Mouse (Mus musculus) small intestine, adult 2 months (tissue): Measurements from ENCODE around the gene Hirip3. TPM values are rescaled to one million over a fixed set of nuclear protein-coding genes. Genes with fewer than 3 reads are reported as not detected.

ENCODE experiments used
- H3K27ac ChIP-seq: fragments of 200-500 bp; 2 replicates; pipeline ENCODE4 v1.5.1; 2012; ENCODE audit warnings: low read depth, low read length, control low read depth, inconsistent platforms; ENCODE audit not compliant: insufficient read depth
- H3K27me3 ChIP-seq: fragments of 200-500 bp; 2 replicates; pipeline ENCODE4 v1.6.1; 2012; ENCODE audit warnings: mild to moderate bottlenecking, moderate library complexity, low read length, inconsistent platforms; ENCODE audit not compliant: control insufficient read depth, insufficient read depth
- H3K36me3 ChIP-seq: fragments of 200-500 bp; 2 replicates; pipeline ENCODE4 v1.6.1; 2012; ENCODE audit warnings: mild to moderate bottlenecking, low read length, control low read depth, inconsistent platforms; ENCODE audit not compliant: control insufficient read depth, insufficient read depth
- H3K4me1 ChIP-seq: fragments of 200-500 bp; 2 replicates; pipeline ENCODE4 v1.6.1; 2012; ENCODE audit warnings: low read length, inconsistent platforms, mixed read lengths; ENCODE audit not compliant: control insufficient read depth, insufficient read depth, insufficient read length
- H3K4me3 ChIP-seq: fragments of 200-500 bp; 2 replicates; pipeline ENCODE4 v1.5.1; 2012; ENCODE audit warnings: low read depth, mild to moderate bottlenecking, control low read depth, inconsistent platforms, low read length, moderate library complexity
- CTCF ChIP-seq: fragments of 200-500 bp; IDR thresholded peaks from 2 replicates; pipeline ENCODE4 v1.5.1; 2012; ENCODE audit warnings: low read depth, mild to moderate bottlenecking, control low read depth, inconsistent platforms, low read length, moderate library complexity, mixed read lengths; ENCODE audit not compliant: insufficient replicate concordance, insufficient read length; ENCODE audit errors: extremely low read depth
- POLR2A ChIP-seq: fragments of 200-500 bp; IDR thresholded peaks from 2 replicates; pipeline ENCODE4 v1.6.1; 2012; ENCODE audit warnings: low read depth, mild to moderate bottlenecking, control low read depth, inconsistent platforms, low read length, moderate library complexity
- WGBS: fragments of 180-500 bp; shearing (Covaris S2); methylation state at CpG from one replicate; pipeline ENCODE4 v1.1.7; 2018; 5-methylcytosine and 5-hydroxymethylcytosine counted together
- polyA plus RNA-seq: library from polyadenylated mRNA; depleted of rRNA; stranded (reverse); fragments of >200 nt; gene quantifications from 2 replicates; pipeline ENCODE4 v1.2.3, GENCODE M21; 2012; rRNA removed

Hirip3 gene
- polyA plus RNA-seq = 1.3 and 3.6 TPM in 2 replicates

- TF ChIP-seq CTCF (no peak), POLR2A (peak; percentile 60; the same call in 1 of the 2 replicates)
- Histone ChIP-seq H3K4me1 (peaks cover 18% of the 10 kb centered on the region; the same call in 1 of the 2 replicates), H3K27ac (peak within 1 kb of the TSS; percentile 47), H3K4me3 (peak within 1 kb of the TSS; percentile 76), H3K27me3 (no peaks in the 10 kb centered on the region), H3K36me3 (peaks cover 25% of the 10 kb centered on the region)
- WGBS = under 1% methylated on average over 42 of the region's 42 CpGs
Observed at GRCm38 (mm10) chr7:126861429-126862130, at the start of gene Hirip3. Hirip3 (plus strand) TSS chr7:126861972.

GRCm38 (mm10) chr7:126815726-126816222 is 46.0 kb upstream of the Hirip3 start:
- no peaks in the 10 kb centered on the region for H3K27me3 ChIP-seq
- 51% methylated on average over 8 of the region's 8 CpGs for WGBS
- TF ChIP-seq CTCF = no peak
- H3K4me3 ChIP-seq = no peak overlapping the region
- H3K36me3 ChIP-seq = no peaks in the 10 kb centered on the region
- H3K4me1 ChIP-seq = no peaks in the 10 kb centered on the region
- H3K27ac ChIP-seq = no peak overlapping the region

- WGBS = 69% methylated on average over 8 of the region's 8 CpGs
- Histone ChIP-seq H3K4me1 (no peaks in the 10 kb centered on the region), H3K27ac (no peak overlapping the region), H3K36me3 (no peaks in the 10 kb centered on the region), H3K4me3 (no peak overlapping the region), H3K27me3 (no peaks in the 10 kb centered on the region)
- TF ChIP-seq CTCF (no peak), POLR2A (no peak)
Observed at GRCm38 (mm10) chr7:126816494-126816893, 45.3 kb upstream of the Hirip3 start.

DNA sequence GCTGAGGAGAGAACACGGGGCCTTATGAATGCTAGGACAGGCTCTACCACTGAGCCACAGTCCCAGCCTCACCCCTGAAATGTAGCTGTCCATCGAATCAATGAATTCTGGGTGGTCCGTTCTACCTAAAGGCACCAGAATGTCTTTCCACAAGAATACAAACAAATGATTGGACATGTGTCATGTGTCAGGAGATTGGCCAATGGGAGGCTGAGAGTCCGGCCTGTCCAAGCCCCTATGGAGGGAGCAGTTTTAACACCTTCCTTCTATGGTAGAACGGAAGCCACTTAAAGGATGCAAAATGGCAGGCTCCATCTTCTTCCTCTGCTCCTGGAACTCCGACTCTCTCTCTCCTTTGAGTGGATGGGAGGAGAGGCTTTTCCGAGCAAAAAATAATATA is 44.2 kb upstream of the Hirip3 start:
- peaks cover 2% of the 10 kb centered on the region; the same call in 1 of the 2 replicates for H3K27me3 ChIP-seq
- no peak overlapping the region for H3K27ac ChIP-seq
- no peak overlapping the region for H3K4me3 ChIP-seq
- 80% methylated on average over 7 of the region's 7 CpGs for WGBS
- no peaks in the 10 kb centered on the region for H3K4me1 ChIP-seq
- no peaks in the 10 kb centered on the region for H3K36me3 ChIP-seq
- TF ChIP-seq POLR2A = no peak
- TF ChIP-seq CTCF = no peak

- no peaks in the 10 kb centered on the region; the same call in 1 of the 2 replicates for H3K4me1 ChIP-seq
- WGBS = 29% methylated on average over 1 of the region's 1 CpGs
- H3K4me3 ChIP-seq = no peak overlapping the region
- TF ChIP-seq POLR2A (no peak), CTCF (no peak)
- H3K36me3 ChIP-seq = no peaks in the 10 kb centered on the region
- no peak overlapping the region for H3K27ac ChIP-seq
- peaks cover 13% of the 10 kb centered on the region for H3K27me3 ChIP-seq
Observed at GRCm38 (mm10) chr7:126818818-126819217, 43.0 kb upstream of the Hirip3 start.

DNA sequence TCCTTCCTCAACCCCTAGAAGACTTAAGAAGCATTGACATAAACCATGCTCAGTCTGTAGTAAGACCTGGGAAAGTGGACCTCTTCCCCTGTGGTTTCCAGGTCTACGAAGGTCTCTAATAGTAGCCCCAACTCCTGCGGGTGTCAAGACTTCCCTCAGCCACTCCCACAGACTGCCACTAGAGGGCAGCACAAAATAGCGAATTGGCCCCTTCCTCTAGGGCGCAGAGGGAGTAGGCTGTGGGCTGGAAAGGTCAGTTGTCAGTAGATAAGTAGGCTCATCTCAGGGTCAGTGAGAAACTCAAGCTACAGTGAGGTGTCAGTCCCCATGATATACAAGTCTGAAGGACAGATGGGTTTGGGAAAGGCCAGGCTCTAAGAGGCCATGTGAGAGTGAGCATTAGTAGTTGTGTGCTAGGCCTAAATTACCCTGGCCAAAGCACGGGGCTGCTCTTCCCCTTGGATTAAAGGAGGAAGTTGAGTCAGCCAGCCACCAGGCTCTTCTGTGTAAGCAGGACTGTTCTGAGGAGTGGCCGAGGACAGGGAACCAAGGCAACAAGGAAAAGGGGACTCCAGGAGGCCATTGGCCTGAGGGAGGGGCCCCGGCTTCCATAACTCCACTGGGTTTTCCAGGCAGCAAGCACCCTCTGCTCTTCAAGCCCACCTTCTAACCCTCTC is 39.8 kb upstream of the Hirip3 start:
- peaks cover 25% of the 10 kb centered on the region for H3K27me3 ChIP-seq
- no peak overlapping the region for H3K4me3 ChIP-seq
- no peak overlapping the region for H3K27ac ChIP-seq
- TF ChIP-seq POLR2A (no peak), CTCF (peak; percentile 97; the same call in 1 of the 2 replicates)
- H3K4me1 ChIP-seq = no peaks in the 10 kb centered on the region; the same call in 1 of the 2 replicates
- 25% methylated on average over 7 of the region's 7 CpGs for WGBS
- H3K36me3 ChIP-seq = no peaks in the 10 kb centered on the region

DNA sequence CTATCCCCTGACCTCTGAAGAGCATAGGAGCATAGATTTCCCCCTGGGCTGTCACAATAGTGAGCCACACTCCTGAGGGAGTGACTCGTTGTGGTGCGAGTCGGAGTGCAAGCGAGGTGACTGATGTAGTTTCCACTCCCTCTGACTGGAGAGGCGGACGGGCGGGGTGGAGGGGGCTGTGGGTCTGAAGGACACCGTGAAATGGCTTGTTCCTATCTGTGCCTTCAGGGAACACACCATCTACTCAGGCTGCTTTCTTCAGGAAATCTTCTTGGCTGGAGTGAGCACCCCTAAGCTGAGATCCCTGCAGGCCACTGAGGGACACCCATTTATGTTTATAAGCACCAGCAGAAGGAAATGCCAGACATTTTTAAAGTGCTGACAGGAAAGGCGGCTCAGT is 39.0 kb upstream of the Hirip3 start:
- no peaks in the 10 kb centered on the region; the same call in 1 of the 2 replicates for H3K4me1 ChIP-seq
- WGBS = 43% methylated on average over 9 of the region's 9 CpGs
- no peaks in the 10 kb centered on the region for H3K36me3 ChIP-seq
- peaks cover 25% of the 10 kb centered on the region for H3K27me3 ChIP-seq
- H3K4me3 ChIP-seq = no peak overlapping the region; the same call in 1 of the 2 replicates
- H3K27ac ChIP-seq = 0 out of 2 replicates have a peak overlapping the region, but pooled peaks have one; percentile 3
- TF ChIP-seq POLR2A (no peak), CTCF (no peak)
